Mouse (Mus musculus) midbrain, embryonic 13.5 days (tissue): ENCODE data around the gene Man2b1. TPM values are rescaled to one million over a fixed set of nuclear protein-coding genes. Genes with fewer than 3 reads are reported as not detected.
"Not testable (repeated sequence)": the region's sequence is repeated elsewhere in the genome, so short reads cannot be mapped to it uniquely, and the experiment has no call there.

Experiments used
- ATAC-seq: fragments of 200-750 bp; cut with Nextera tagmentation; 2 replicates; pipeline ENCODE4 v1.8.0; 2017; ENCODE audit warnings: mild to moderate bottlenecking, moderate TSS enrichment, moderate library complexity
- H3K27ac ChIP-seq: fragments of 300-500 bp; sonication (generic); 2 replicates; pipeline ENCODE4 v1.5.1; 2015; ENCODE audit warnings: inconsistent platforms, mild to moderate bottlenecking, moderate library complexity
- H3K27me3 ChIP-seq: fragments of 300-500 bp; sonication (generic); 2 replicates; pipeline ENCODE4 v1.6.1; 2015; ENCODE audit warnings: mild to moderate bottlenecking, inconsistent platforms
- H3K36me3 ChIP-seq: fragments of 300-500 bp; sonication (generic); 2 replicates; pipeline ENCODE4 v1.6.1; 2015; ENCODE audit warnings: mild to moderate bottlenecking, inconsistent platforms
- H3K4me1 ChIP-seq: fragments of 300-500 bp; sonication (generic); replicated peaks from 2 replicates; pipeline ENCODE4 v1.6.1; 2015; ENCODE audit warnings: inconsistent platforms
- H3K4me2 ChIP-seq: fragments of 300-500 bp; sonication (generic); replicated peaks from 2 replicates; pipeline ENCODE4 v1.6.1; 2015; ENCODE audit warnings: moderate library complexity, mild to moderate bottlenecking, inconsistent platforms
- H3K4me3 ChIP-seq: fragments of 300-500 bp; sonication (generic); replicated peaks from 2 replicates; pipeline ENCODE4 v1.5.1; 2015; ENCODE audit warnings: mild to moderate bottlenecking, inconsistent platforms
- H3K9ac ChIP-seq: fragments of 300-500 bp; sonication (generic); replicated peaks from 2 replicates; pipeline ENCODE4 v1.6.1; 2015; ENCODE audit warnings: mild to moderate bottlenecking, inconsistent platforms
- H3K9me3 ChIP-seq: fragments of 300-500 bp; sonication (generic); 2 replicates; pipeline ENCODE4 v1.6.1; 2016; ENCODE audit warnings: mild to moderate bottlenecking, inconsistent platforms
- WGBS: fragments of 180-500 bp; shearing (Covaris S2); methylation state at CpG from one replicate; pipeline ENCODE4 v1.1.7; 2015; 5-methylcytosine and 5-hydroxymethylcytosine counted together
- microRNA-seq: library from miRNA; unstranded; fragments of <30 nt; microRNA quantifications from one replicate; pipeline ENCODE4, GENCODE M21; 2016
- polyA plus RNA-seq: library from polyadenylated mRNA; unstranded; fragments of >200 nt; fragmentation: Nextera tagmentation; extraction: Ambion mirVana; gene quantifications from 2 replicates; pipeline ENCODE4 v1.2.1, GENCODE M21; 2015

The Man2b1 gene
- polyA plus RNA-seq, 1 experiment from 2014 or later = 16.6 TPM

DNA sequence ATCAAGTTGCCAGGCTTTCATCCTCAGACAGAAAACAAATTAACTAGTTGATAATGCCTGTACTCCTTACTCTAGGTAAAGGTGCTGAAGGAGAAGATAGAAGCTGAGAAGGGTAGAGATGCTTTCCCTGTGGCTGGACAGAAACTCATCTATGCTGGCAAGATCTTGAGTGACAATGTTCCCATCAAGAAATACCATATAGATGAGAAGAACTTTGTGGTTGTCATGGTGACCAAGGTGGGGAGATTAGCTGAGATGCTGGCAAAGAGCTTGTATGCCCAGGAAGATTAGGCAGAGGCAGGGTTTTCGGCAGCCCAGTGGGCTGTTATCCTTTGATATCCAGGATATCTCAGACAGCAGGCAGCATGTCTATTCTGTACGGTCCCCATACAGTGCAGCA lies 52.6 kb downstream of the Man2b1 start:
- not testable (repeated sequence) for H3K4me1 ChIP-seq, H3K9ac ChIP-seq, H3K4me3 ChIP-seq, H3K36me3 ChIP-seq, ATAC-seq, H3K27me3 ChIP-seq, H3K4me2 ChIP-seq, H3K27ac ChIP-seq, H3K9me3 ChIP-seq
- 90% methylated on average over 2 of the region's 2 CpGs for WGBS

- WGBS = 96% methylated on average over 4 of the region's 4 CpGs
- Histone ChIP-seq H3K27ac (no peak overlapping the region), H3K27me3 (no peaks in the 10 kb centered on the region), H3K4me3 (no peak overlapping the region), H3K4me2 (no peak overlapping the region), H3K4me1 (no peaks in the 10 kb centered on the region), H3K9ac (no peak overlapping the region), H3K36me3 (no peaks in the 10 kb centered on the region), H3K9me3 (no peaks in the 10 kb centered on the region)
- no peak for ATAC-seq
Measured at GRCm38 (mm10) chr8:85142516-85142915, 59.4 kb downstream of the Man2b1 start.

Small RNA genes within 50 kb of the gene (microRNA-seq; reads per million reads assigned to microRNA genes)
- gene Gm23388 (3.1 reads per million, percentile 11 among the genes with 10 or more reads in this experiment), gene Mir7070 (1.0 reads per million)

Other genes starting within 250 kb of the Man2b1 start
- 84.8 and 88.8 TPM in 2 replicates for gene Rad23a, start 242.6 kb upstream of the Man2b1 start, polyA plus RNA-seq
- 599 and 642 TPM in 2 replicates for gene Calr, start 236.3 kb upstream of the Man2b1 start, polyA plus RNA-seq
- gene Farsa, start 226.3 kb upstream of the Man2b1 start, polyA plus RNA-seq = 113 and 122 TPM in 2 replicates
- gene Syce2, start 211.2 kb upstream of the Man2b1 start, polyA plus RNA-seq = 23.6 and 24.8 TPM in 2 replicates
- gene Gcdh, start 189.3 kb upstream of the Man2b1 start, polyA plus RNA-seq = 31.7 and 34.3 TPM in 2 replicates
- 0.55 and 0.97 TPM in 2 replicates for gene Klf1, start 181.3 kb upstream of the Man2b1 start, polyA plus RNA-seq
- 6.0 and 6.2 TPM in 2 replicates for gene Dnase2a, start 174.7 kb upstream of the Man2b1 start, polyA plus RNA-seq
- gene Mast1, start 145.9 kb upstream of the Man2b1 start, polyA plus RNA-seq = 55.6 and 56.1 TPM in 2 replicates
- gene Rtbdn, start 136.3 kb upstream of the Man2b1 start, polyA plus RNA-seq = 1.9 and 2.7 TPM in 2 replicates
- gene Gm49661, start 113.8 kb upstream of the Man2b1 start, polyA plus RNA-seq = not detected in 2 replicates
- 1,603 and 1,658 TPM in 2 replicates for gene Prdx2, start 113.7 kb upstream of the Man2b1 start, polyA plus RNA-seq
- gene Rnaseh2a, start 113.5 kb upstream of the Man2b1 start, polyA plus RNA-seq = 66.5 and 68.6 TPM in 2 replicates
- gene Junb, start 104.6 kb upstream of the Man2b1 start, polyA plus RNA-seq = 3.5 and 6.1 TPM in 2 replicates
- gene Hook2, start 92.7 kb upstream of the Man2b1 start, polyA plus RNA-seq = 23.5 and 23.8 TPM in 2 replicates
- not detected in 2 replicates for gene Best2, start 68.7 kb upstream of the Man2b1 start, polyA plus RNA-seq
- gene Asna1, start 58.0 kb upstream of the Man2b1 start, polyA plus RNA-seq = 151 and 154 TPM in 2 replicates
- 135 and 153 TPM in 2 replicates for gene Trir, start 56.4 kb upstream of the Man2b1 start, polyA plus RNA-seq
- 51.7 and 56.8 TPM in 2 replicates for gene Tnpo2, start 46.4 kb upstream of the Man2b1 start, polyA plus RNA-seq
- 61.7 and 64.3 TPM in 2 replicates for gene Fbxw9, start 23.2 kb upstream of the Man2b1 start, polyA plus RNA-seq
- 0.83 TPM in 1 of 2 replicates, not detected in the other for gene Gm5741, start 15.3 kb upstream of the Man2b1 start, polyA plus RNA-seq
- gene Dhps, start 11.5 kb upstream of the Man2b1 start, polyA plus RNA-seq = 90.0 and 93.2 TPM in 2 replicates
- 134 and 137 TPM in 2 replicates for gene Wdr83os, start 2.5 kb upstream of the Man2b1 start, polyA plus RNA-seq
- 64.1 and 68.8 TPM in 2 replicates for gene Wdr83, start 2.0 kb upstream of the Man2b1 start, polyA plus RNA-seq
- 2.6 and 2.9 TPM in 2 replicates for gene Zfp791, start 39.8 kb downstream of the Man2b1 start, polyA plus RNA-seq
- not detected in 2 replicates for gene Cks1brt, start 68.7 kb downstream of the Man2b1 start, polyA plus RNA-seq
- gene Olfr371, start 142.7 kb downstream of the Man2b1 start, polyA plus RNA-seq = not detected in 2 replicates
- 76.5 and 90.4 TPM in 2 replicates for gene Orc6, start 216.4 kb downstream of the Man2b1 start, polyA plus RNA-seq
- gene Vps35, start 216.5 kb downstream of the Man2b1 start, polyA plus RNA-seq = 170 and 177 TPM in 2 replicates